Mouse (Mus musculus) olfactory bulb, adult 2 months (tissue): Measurements from ENCODE around the gene Taar9. TPM values are rescaled to one million over a fixed set of nuclear protein-coding genes. Genes with fewer than 3 reads are reported as not detected.
"Not testable (repeated sequence)": the region's sequence is repeated elsewhere in the genome, so short reads cannot be mapped to it uniquely, and the experiment has no call there.

Experiments
- H3K27ac ChIP-seq: fragments of 200-500 bp; 2 replicates; pipeline ENCODE4 v1.5.1; 2012; ENCODE audit warnings: low read depth, low read length; ENCODE audit not compliant: insufficient read depth
- H3K4me1 ChIP-seq: fragments of 200-500 bp; 2 replicates; pipeline ENCODE4 v1.6.1; 2012; ENCODE audit warnings: low read length; ENCODE audit not compliant: control insufficient read depth, insufficient read depth
- H3K4me3 ChIP-seq: fragments of 200-500 bp; 2 replicates; pipeline ENCODE4 v1.5.1; 2012; ENCODE audit warnings: mild to moderate bottlenecking, low read depth, low read length, moderate library complexity; ENCODE audit not compliant: insufficient read depth
- CTCF ChIP-seq: fragments of 200-500 bp; IDR thresholded peaks from 2 replicates; pipeline ENCODE4 v1.5.1; 2012; ENCODE audit warnings: low read depth, mild to moderate bottlenecking, low read length, moderate library complexity; ENCODE audit not compliant: insufficient read depth
- POLR2A ChIP-seq: fragments of 200-500 bp; IDR thresholded peaks from 2 replicates; pipeline ENCODE4 v1.6.1; 2012; ENCODE audit warnings: mild to moderate bottlenecking, low read depth, low read length, moderate library complexity; ENCODE audit not compliant: insufficient read depth
- WGBS: fragments of 180-500 bp; shearing (Covaris S2); methylation state at CpG from one replicate; pipeline ENCODE4 v1.1.7; 2018; 5-methylcytosine and 5-hydroxymethylcytosine counted together
- polyA plus RNA-seq: library from polyadenylated mRNA; stranded (reverse); fragments of >200 nt; gene quantifications from 2 replicates; pipeline ENCODE4 v1.2.4, GENCODE M21; 2012; ENCODE audit warnings: low replicate concordance; ENCODE audit not compliant: missing spikeins, insufficient read depth, insufficient read length

Taar9 gene
- polyA plus RNA-seq, 1 experiment, result not detected

DNA sequence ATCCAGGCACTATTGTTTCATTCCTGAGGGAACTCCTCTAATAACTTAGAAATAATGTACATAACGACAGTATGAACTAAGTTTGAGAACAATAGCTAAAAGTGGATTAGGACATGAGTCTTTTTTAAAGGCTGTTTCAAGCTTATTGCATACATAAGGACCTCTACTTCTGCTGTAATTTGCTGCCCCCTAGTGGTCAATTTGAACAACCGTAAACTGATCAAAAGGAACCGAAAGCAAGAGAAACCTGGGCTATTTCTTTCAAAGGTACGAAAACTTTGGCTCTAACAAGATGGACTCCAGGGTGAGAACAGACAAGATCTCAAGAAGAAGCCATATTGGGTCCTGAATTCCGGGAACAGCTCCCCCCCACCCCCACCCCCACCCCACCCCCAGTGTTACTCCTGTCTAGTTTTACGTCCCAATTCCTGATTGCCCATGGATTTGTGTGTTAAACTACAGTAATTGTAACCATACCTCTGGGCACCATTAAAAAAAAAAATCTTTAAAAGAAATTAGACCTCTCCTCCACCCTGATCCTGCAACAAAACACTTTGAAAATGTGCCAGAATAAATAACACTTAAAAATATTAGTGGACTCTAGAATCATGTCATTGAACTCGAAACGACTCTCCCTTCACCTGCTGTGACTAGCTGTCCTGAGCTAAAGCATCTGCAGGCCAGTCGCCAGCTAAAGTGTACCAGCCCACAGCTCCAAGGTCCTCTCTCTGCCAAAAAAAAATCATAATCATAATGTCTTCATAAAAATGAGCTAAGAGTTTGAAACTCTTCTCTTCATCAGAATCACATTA, 22.3 kb upstream of the Taar9 start:
- no peaks in the 10 kb centered on the region for H3K4me1 ChIP-seq
- 17% methylated on average over 9 of the region's 9 CpGs for WGBS
- no peak for TF ChIP-seq POLR2A
- no peak for TF ChIP-seq CTCF
- no peak overlapping the region for H3K27ac ChIP-seq
- H3K4me3 ChIP-seq, result no peak overlapping the region

DNA sequence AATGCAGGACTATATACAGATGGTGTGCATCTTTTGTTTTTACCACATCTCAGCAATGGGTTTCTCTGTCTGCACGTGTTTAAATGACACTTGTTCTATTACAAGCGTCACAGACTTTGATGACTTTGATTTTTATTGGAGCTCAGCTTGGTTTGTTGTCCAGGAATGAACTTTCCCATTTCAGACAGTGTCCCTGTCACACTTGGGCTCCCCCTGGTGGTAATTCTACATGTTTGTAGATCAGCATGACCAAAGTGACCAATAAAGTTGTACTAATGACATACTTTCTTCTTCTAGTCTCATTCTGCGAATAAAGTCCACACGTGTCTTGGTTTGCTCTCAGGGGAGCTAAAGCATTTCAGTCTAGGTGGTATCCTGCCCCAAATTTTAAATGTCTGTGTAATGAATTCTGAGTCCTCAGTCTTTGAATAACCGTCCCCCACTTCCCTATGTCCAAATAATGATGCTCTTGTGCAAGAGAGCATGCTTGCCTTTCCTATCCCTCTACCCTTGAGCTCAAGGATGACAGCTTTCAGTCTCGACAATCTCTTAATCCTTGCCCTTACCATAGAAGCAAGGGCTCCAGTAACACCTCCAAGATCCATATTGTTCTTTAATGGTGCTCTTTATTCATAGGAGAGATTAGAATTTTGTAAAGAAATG, 1.9 kb upstream of the Taar9 start:
- TF ChIP-seq CTCF, result no peak
- TF ChIP-seq POLR2A, result no peak
- no peak overlapping the region for H3K4me3 ChIP-seq
- 40% methylated on average over 6 of the region's 6 CpGs for WGBS

DNA sequence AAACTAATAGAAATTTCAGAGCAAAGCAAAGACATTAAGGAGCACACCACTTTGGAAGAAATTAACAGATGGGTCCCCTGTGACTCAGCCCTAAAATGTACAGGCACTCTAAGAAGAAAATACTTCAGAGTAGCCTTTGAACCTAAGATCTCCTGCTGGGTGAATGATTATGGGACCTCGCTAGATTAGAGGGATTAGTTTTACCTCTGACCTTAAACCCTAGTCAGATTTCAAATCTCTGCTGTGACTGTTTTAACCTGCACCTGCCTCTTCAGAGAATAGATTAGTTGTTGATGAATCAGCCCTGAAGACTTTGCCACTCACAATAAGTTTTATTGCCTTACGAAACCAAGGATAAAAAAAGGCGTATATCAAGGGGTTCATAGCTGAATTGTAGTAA, 1.1 kb downstream of the Taar9 start:
- Histone ChIP-seq H3K4me3 (no peak overlapping the region), H3K27ac (no peak overlapping the region), H3K4me1 (no peaks in the 10 kb centered on the region)
- WGBS, result 74% methylated on average over 3 of the region's 3 CpGs
- TF ChIP-seq POLR2A, result no peak
- TF ChIP-seq CTCF, result no peak

More for the DNA sequence above, 1.9 kb upstream of the Taar9 start:
- H3K27ac ChIP-seq, result no peak overlapping the region
- H3K4me1 ChIP-seq, result no peaks in the 10 kb centered on the region

DNA sequence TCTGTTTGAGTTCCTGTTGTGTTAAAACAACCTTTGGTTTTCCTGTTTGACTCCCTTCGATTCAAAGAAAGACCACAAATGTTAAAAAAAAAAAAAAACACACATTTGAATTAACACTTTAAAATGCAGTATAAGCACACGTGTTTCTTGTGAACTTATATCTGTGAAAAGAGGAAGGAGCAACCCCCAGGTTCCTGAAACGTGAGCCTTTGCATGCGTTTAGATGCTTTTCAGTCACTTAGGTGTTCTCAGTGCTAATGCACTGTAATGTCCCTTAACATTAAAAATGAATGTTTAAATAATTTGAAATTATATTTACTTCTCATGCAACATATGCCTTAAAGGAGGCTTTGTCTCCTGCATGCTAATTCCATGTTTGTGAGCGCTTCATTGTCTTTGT, 1.6 kb downstream of the Taar9 start:
- H3K4me1 ChIP-seq, result no peaks in the 10 kb centered on the region
- 74% methylated on average over 5 of the region's 5 CpGs for WGBS
- TF ChIP-seq CTCF (no peak), POLR2A (no peak)

DNA sequence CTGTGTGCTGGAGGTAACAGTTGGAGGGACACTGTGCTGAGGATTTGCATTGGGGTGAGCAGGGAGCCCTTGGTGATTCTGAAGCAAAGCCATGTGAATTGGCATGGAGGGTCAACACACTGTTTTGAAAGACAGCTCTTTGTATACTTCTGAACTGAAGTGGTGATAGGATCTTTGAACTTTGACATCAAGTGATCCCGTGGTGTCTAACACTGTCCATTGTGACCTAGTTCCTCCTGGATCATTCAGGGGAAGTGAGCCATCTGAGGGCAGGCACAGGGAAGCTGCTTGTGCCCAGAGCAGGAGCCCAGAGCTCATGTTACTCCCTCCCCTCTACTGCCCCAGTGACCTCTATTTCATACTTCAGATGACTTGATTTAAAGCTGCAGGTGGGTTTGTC, 6.0 kb downstream of the Taar9 start:
- H3K27ac ChIP-seq, H3K4me3 ChIP-seq, H3K4me1 ChIP-seq: not testable (repeated sequence)
- 70% methylated on average over 1 of the region's 1 CpGs for WGBS

More for the DNA sequence above, 1.6 kb downstream of the Taar9 start:
- H3K27ac ChIP-seq, result no peak overlapping the region
- H3K4me3 ChIP-seq, result no peak overlapping the region

DNA sequence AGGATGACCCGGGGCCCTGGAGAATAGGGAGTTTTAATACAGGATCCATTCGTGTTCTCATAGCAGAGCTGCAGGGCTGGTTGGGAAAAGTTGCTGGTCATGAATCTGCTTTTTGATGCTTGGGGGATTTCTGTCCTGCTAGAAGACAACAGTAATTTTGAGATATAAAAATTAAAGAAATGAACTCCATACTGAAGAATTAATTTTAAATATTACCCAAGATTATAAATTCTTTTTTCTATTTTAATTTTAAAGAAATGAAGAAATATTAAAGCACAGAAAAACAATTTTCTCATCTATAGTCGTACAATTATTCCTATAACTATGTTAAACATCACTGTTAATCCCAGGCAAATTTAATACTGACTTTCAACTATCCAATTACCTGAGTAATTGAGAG, 7.5 kb downstream of the Taar9 start, which contains the start of gene Taar8c:
Gene Taar8c (minus strand): TSS at position 101 of the 400 bp plus-strand sequence.
- H3K4me3 ChIP-seq, H3K27ac ChIP-seq, H3K4me1 ChIP-seq: not testable (repeated sequence)
- 84% methylated on average over 1 of the region's 3 CpGs for WGBS

DNA sequence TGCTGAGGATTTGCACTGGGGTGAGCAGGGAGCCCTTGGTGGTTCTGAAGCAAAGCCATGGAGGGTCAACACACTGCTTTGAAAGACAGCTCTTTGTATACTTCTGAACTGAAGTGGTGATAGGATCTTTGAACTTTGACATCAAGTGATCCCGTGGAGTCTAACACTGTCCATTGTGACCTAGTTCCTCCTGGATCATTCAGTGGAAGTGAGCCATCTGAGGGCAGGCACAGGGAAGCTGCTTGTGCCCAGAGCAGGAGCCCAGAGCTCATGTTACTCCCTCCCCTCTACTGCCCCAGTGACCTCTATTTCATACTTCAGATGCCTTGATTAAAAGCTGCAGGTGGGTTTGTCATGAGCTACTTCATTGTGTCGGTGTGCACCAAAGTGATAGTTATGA, 12.3 kb downstream of the Taar9 start:
- WGBS, result 71% methylated on average over 2 of the region's 2 CpGs
- not testable (repeated sequence) for H3K4me3 ChIP-seq, H3K4me1 ChIP-seq, H3K27ac ChIP-seq

DNA sequence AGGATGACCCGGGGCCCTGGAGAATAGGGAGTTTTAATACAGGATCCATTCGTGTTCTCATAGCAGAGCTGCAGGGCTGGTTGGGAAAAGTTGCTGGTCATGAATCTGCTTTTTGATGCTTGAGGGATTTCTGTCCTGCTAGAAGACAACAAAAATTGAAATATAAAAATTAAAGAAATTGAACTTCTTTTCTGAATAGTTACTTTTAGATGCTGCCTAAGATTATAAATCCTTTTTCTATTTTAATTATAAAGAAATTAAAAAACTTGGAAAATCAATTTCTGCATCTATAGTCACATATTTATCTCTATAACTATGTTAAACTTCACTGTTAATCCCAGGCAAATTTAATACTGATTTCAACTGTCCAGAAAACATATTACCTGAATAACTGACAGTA, 17.1 kb downstream of the Taar9 start, which contains the start of gene Taar8b:
Gene Taar8b (minus strand): TSS at position 101 of the 400 bp plus-strand sequence.
- WGBS, result 67% methylated on average over 2 of the region's 2 CpGs
- TF ChIP-seq CTCF (no peak), POLR2A (no peak)
- Histone ChIP-seq H3K4me3 (no peak within 1 kb of the TSS), H3K4me1 (no peaks in the 10 kb centered on the region), H3K27ac (no peak within 1 kb of the TSS)

DNA sequence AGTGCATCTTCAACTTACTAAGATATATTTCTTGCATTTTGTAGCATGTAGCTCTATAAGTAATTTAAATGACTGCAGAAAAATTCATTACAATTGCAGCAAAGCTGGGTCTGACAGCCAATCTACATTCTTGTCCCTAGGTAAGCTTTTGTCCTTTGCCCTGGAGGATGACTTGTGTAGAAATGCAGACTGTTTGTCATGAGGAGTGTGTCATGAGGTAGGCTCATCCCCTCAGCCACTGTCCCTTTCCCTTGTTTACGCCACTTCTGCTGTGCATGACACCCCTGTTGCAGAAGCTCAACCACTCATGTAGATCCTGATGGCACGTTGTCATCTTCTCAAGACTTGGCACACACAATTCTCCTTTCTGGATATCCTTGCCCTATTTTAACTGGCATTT, 22.2 kb downstream of the Taar9 start:
- TF ChIP-seq CTCF (no peak), POLR2A (no peak)
- Histone ChIP-seq H3K27ac (no peak overlapping the region), H3K4me3 (no peak overlapping the region), H3K4me1 (no peaks in the 10 kb centered on the region)
- WGBS, result 96% methylated on average over 2 of the region's 2 CpGs

DNA sequence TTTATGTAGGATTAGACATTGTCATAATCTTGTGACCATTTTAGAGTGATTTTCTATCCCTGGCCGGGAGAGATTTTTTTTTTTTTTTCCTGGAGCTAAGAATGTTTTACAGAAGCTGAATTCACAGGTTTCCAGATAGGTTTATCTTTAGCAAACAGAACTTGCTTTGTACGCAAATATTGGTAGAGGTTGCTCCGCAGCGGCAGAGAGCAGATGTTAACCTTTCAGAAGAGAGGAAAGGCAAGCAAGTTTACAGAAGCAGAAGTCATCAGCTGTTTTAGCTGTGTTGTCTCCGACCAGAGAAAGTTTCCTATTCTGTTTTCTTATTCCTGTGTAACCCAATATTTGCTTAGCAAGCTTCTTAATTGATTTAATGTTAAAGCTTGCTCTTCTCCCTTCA, 22.8 kb downstream of the Taar9 start:
- H3K27ac ChIP-seq, result no peak overlapping the region
- no peaks in the 10 kb centered on the region for H3K4me1 ChIP-seq
- H3K4me3 ChIP-seq, result no peak overlapping the region
- WGBS, result 79% methylated on average over 5 of the region's 5 CpGs
- TF ChIP-seq POLR2A (no peak), CTCF (no peak)
